Mouse (Mus musculus): ENCODE results near the gene Pcyt2. TPM values are rescaled to one million over a fixed set of nuclear protein-coding genes. Genes with fewer than 3 reads are reported as not detected.

Gene Pcyt2
- polyA plus RNA-seq, 1 experiment from 2014 or later, result 188 TPM

DNA sequence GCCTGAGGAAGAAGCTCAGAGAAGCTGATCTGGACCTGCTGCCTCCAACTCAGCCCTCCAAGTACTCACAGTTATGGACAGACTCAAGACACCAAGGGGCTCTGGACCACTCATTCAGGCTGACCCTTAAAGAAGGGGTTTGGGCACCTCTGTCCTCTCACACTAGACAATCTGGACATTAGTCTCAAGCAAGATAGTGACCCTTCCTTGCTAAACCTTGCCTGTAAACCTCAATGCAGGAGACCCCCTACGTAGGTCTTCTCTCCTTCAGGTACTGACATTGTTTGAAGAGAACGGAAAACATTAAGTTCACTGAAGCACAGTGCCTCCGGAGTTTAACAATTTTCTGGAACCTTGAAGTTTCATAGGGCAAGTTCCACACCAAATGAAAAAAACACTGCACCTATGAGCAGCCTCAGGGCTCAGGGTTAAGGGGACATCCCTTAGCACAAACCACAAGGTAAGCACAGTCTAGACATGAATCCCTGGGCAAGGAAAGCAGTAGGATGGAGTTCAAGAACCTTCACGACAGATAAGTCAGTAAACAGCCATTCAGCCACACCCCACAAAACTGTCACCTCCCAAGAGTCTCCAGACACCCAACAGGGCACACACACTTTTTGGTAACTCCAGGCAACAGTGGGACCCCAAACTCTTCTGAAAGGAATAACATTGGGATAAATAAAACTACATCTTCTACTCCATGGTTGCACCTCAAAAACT, 14.2 kb upstream of the Pcyt2 start:
- Histone ChIP-seq H3K9ac (peak overlapping the region; percentile 94), H3K4me3 (replicated peaks) (peak overlapping the region; percentile 94), H3K27ac (peak overlapping the region; percentile 95), H3K27me3 (replicated peaks) (no peaks in the 10 kb centered on the region), H3K36me3 (peaks cover 13% of the 10 kb centered on the region), H3K4me2 (peak overlapping the region; percentile 86), H3K4me1 (peaks cover 32% of the 10 kb centered on the region), H3K9me3 (no peaks in the 10 kb centered on the region)
- WGBS, result 38% methylated on average over 4 of the region's 4 CpGs
- no peak for ATAC-seq (ENCODE audit: insufficient read depth, low FRiP score, low read depth)

- H3K36me3 ChIP-seq, result peaks cover 13% of the 10 kb centered on the region
Observed at GRCm38 (mm10) chr11:120630881-120631725, 13.4 kb upstream of the Pcyt2 start.

DNA sequence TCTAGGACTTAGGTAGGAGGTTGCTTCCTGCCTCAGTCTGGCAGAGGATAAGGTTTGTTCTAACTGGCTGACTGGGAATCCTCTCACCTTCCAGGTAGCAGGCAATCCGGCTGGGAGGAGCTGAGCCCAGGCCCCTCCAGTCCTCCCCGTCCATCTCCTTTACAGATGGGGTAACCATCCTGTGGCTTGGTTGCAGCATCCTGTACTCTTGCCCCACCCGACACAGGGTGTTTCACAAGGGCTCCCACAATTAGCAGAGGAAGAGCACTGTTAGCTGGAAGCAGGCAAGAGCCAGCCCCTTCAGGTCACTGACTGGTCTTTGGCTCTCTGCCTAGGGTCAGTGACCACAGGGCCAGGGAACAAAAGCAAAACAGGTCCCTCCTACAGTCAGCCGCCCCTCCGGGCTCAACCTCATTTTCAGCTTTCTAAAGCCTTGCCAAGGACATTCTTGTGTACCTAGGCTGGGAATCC, 12.7 kb upstream of the Pcyt2 start:
- peak overlapping the region; percentile 86 for H3K4me2 ChIP-seq
- 49% methylated on average over 5 of the region's 5 CpGs for WGBS
- H3K9ac ChIP-seq, result peak overlapping the region; percentile 7; the same call in 1 of the 2 replicates
- no peaks in the 10 kb centered on the region for H3K27me3 ChIP-seq (replicated peaks)
- peak overlapping the region; percentile 25 for H3K4me3 ChIP-seq (replicated peaks)
- peaks cover 39% of the 10 kb centered on the region for H3K4me1 ChIP-seq
- peak overlapping the region; percentile 95 for H3K27ac ChIP-seq
- H3K36me3 ChIP-seq, result peaks cover 13% of the 10 kb centered on the region
- ATAC-seq (ENCODE audit: insufficient read depth, low FRiP score, low read depth), result no peak
- no peaks in the 10 kb centered on the region for H3K9me3 ChIP-seq

More at GRCm38 (mm10) chr11:120630881-120631725, 13.4 kb upstream of the Pcyt2 start:
- peak overlapping the region; percentile 86 for H3K4me2 ChIP-seq
- no peaks in the 10 kb centered on the region for H3K9me3 ChIP-seq
- peak overlapping the region; percentile 95 for H3K27ac ChIP-seq
- no peaks in the 10 kb centered on the region for H3K27me3 ChIP-seq (replicated peaks)
- ATAC-seq (ENCODE audit: insufficient read depth, low FRiP score, low read depth), result no peak
- 21% methylated on average over 7 of the region's 7 CpGs for WGBS
- H3K4me3 ChIP-seq (replicated peaks), result peak overlapping the region; percentile 94
- peaks cover 36% of the 10 kb centered on the region for H3K4me1 ChIP-seq
- 0 out of 2 replicates have a peak overlapping the region, but pooled peaks have one; percentile 7 for H3K9ac ChIP-seq

- ATAC-seq (ENCODE audit: insufficient read depth, low FRiP score, low read depth), result peak; percentile 33; the same call in 1 of the 2 replicates
- H3K9ac ChIP-seq, result peak overlapping the region; percentile 7; the same call in 1 of the 2 replicates
- H3K4me2 ChIP-seq, result peak overlapping the region; percentile 86
- WGBS, result 47% methylated on average over 7 of the region's 7 CpGs
- peaks cover 43% of the 10 kb centered on the region for H3K4me1 ChIP-seq
- no peaks in the 10 kb centered on the region for H3K9me3 ChIP-seq
- H3K27ac ChIP-seq, result peak overlapping the region; percentile 95
- peaks cover 13% of the 10 kb centered on the region for H3K36me3 ChIP-seq
- H3K27me3 ChIP-seq (replicated peaks), result no peaks in the 10 kb centered on the region
- peak overlapping the region; percentile 25 for H3K4me3 ChIP-seq (replicated peaks)
Observed at GRCm38 (mm10) chr11:120629911-120630310, 12.2 kb upstream of the Pcyt2 start.

DNA sequence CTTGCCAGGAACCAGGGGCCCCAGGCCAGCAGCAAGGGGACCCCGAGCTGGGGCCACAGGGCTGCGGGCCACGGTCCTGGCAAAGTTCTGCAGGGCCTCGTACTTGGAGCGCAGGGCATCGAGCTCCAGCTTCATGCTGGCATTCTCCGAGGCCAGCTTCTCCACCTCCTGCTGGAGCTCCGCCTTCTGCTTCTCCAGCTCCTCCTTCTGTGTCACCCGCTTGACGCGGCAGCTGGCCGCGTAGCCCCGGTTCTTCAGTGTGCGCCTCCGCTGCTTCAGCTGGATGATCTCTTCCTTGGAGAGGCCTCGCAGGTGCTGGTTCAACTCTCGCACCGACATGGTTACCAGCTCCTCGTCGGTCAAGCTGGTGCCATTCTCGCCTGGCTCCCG, 11.6 kb upstream of the Pcyt2 start:
- no peak for ATAC-seq (ENCODE audit: insufficient read depth, low FRiP score, low read depth)
- Histone ChIP-seq H3K27ac (peak overlapping the region; percentile 95), H3K9ac (no peak overlapping the region), H3K4me1 (peaks cover 43% of the 10 kb centered on the region), H3K9me3 (no peaks in the 10 kb centered on the region), H3K4me3 (replicated peaks) (peak overlapping the region; percentile 25; the same call in 1 of the 2 replicates), H3K36me3 (peaks cover 13% of the 10 kb centered on the region), H3K4me2 (peak overlapping the region; percentile 86), H3K27me3 (replicated peaks) (no peaks in the 10 kb centered on the region)
- WGBS, result 64% methylated on average over 23 of the region's 23 CpGs

DNA sequence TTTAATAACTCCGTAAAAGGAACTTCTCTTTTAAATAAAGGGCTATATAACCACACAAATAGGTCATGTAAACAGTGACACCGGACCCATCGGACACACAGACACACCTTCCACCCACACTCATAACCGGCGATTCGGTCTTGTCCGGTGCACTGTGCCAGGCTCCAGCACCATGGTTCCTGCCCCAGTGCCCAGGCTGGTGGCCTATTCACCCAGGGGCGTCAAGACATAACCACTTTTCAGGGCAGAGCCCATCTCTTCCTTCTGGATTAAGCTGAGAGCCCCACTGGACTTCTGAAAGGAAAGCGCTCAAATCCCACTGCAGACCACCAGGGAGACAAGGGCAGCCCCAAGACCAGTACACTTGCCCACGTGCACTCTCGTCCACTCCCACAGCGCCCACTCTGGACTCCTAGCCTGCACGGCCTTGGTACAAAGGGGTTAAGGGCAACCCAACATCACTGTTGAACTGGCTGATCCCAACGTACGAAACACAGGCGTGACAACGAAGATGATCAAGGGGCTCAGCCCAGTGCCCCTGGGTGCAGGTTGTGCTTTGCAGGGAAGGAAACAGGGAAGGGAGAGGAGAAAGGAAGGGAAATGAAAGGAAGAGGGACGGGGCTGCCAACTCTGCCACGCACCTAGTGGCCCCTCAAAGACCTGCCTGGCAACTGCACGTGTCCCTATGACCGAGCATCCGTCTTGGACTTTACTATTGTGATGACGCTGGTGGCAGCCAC, 11.0 kb upstream of the Pcyt2 start:
- H3K27me3 ChIP-seq (replicated peaks), result no peaks in the 10 kb centered on the region
- no peak overlapping the region for H3K27ac ChIP-seq
- peak overlapping the region; percentile 25; the same call in 1 of the 2 replicates for H3K4me3 ChIP-seq (replicated peaks)
- H3K9ac ChIP-seq, result no peak overlapping the region
- H3K36me3 ChIP-seq, result peaks cover 13% of the 10 kb centered on the region
- peaks cover 45% of the 10 kb centered on the region for H3K4me1 ChIP-seq
- 90% methylated on average over 23 of the region's 23 CpGs for WGBS
- ATAC-seq (ENCODE audit: insufficient read depth, low FRiP score, low read depth), result no peak
- H3K4me2 ChIP-seq, result peak overlapping the region; percentile 86; the same call in 1 of the 2 replicates
- no peaks in the 10 kb centered on the region for H3K9me3 ChIP-seq

DNA sequence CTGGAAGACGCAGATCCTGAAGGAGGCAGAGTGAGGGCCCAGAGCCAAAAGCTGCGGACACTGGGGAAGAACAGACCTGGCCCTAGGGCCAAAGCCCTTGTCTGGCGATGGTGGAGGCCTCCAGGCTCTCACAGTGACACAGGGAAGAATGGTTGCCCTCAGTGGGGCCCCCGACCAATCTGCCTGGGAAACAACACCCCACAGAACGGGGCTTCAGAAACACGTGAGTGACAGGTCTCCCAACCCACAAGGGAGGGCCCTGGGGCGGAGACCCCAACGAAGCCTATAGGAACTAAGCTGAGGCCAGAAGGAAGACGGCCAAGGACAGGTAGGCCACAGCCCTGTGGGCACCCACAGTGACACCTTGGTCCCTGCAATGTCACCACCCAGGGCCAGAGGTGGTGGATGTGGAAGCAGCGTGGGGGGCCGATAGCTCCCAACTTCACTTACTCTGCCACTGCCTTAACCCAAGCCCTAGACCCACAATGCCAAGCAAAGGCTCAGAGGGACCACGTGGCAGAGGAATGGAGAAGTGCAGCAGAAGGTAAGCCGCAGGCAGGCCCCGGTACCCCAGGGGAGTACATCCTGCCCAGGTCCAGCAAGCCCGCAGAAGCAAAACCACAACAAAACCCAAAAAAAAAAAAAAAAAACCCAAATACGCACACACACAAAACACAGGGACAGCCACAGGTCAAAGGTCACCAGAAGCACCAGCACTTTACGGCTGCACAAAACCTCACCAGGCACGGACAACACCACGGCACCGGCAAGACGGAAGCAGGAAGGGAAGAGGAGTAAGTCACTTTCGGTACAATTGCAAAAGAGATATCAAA, 9.9 kb upstream of the Pcyt2 start:
- peaks cover 45% of the 10 kb centered on the region for H3K4me1 ChIP-seq
- no peak overlapping the region for H3K27ac ChIP-seq
- H3K9ac ChIP-seq, result no peak overlapping the region
- H3K36me3 ChIP-seq, result peaks cover 13% of the 10 kb centered on the region
- H3K4me3 ChIP-seq (replicated peaks), result no peak overlapping the region
- H3K27me3 ChIP-seq (replicated peaks), result no peaks in the 10 kb centered on the region
- no peak for ATAC-seq (ENCODE audit: insufficient read depth, low FRiP score, low read depth)
- no peaks in the 10 kb centered on the region for H3K9me3 ChIP-seq
- H3K4me2 ChIP-seq, result no peak overlapping the region
- 75% methylated on average over 22 of the region's 22 CpGs for WGBS

DNA sequence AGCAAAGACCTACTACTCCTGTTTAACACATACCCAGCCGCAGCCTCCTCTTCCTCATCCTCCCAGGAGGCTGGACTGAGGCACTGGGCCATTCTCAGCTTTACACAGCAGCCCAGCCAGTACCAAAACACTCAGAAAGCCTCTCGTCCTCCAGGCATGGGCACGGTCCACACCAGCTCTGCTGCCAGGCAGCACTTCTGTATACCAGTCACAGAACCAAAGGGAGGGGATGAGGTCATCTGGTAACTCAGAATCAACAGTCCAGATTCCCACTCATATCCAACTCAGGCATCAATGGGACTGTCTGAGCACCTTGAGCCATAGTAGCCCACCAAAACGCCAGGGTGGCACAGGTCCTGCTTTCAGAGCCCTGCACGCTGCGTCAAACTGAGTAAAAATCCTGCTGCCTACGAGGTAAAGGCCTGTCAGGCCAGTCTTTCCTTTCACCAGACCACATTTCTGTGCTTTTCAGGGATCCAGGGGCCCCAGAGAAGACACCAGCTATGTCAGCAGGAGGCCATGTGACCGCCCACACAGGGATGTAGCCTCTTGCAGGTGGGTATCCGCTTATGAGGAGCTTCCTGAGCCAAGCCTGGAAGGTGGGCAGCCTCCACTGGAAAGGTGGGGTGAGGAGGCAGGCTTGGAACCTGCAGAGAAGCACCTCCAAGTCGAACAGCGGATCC, 9.2 kb upstream of the Pcyt2 start:
- no peak overlapping the region for H3K4me2 ChIP-seq
- no peak overlapping the region for H3K4me3 ChIP-seq (replicated peaks)
- WGBS, result 87% methylated on average over 11 of the region's 11 CpGs
- no peak overlapping the region for H3K9ac ChIP-seq
- H3K4me1 ChIP-seq, result peaks cover 40% of the 10 kb centered on the region
- no peaks in the 10 kb centered on the region for H3K27me3 ChIP-seq (replicated peaks)
- ATAC-seq (ENCODE audit: insufficient read depth, low FRiP score, low read depth), result no peak
- no peaks in the 10 kb centered on the region for H3K9me3 ChIP-seq
- H3K27ac ChIP-seq, result no peak overlapping the region; the same call in 1 of the 2 replicates
- peaks cover 13% of the 10 kb centered on the region for H3K36me3 ChIP-seq

- H3K4me2 ChIP-seq, result peak within 1 kb of the TSS; percentile 96
- H3K4me3 ChIP-seq (replicated peaks), result peak within 1 kb of the TSS; percentile 82
- WGBS, result 14% methylated on average over 5 of the region's 5 CpGs
- H3K27me3 ChIP-seq (replicated peaks), result no peaks in the 10 kb centered on the region
- H3K36me3 ChIP-seq, result peaks cover 22% of the 10 kb centered on the region
- H3K9ac ChIP-seq, result peak within 1 kb of the TSS; percentile 87
- ATAC-seq (ENCODE audit: insufficient read depth, low FRiP score, low read depth), result peak; percentile 4; the same call in 1 of the 2 replicates
- H3K9me3 ChIP-seq, result no peaks in the 10 kb centered on the region
- H3K4me1 ChIP-seq, result peaks cover 27% of the 10 kb centered on the region
- peak within 1 kb of the TSS; percentile 88 for H3K27ac ChIP-seq
Observed at GRCm38 (mm10) chr11:120625152-120625775, 7.5 kb upstream of the Pcyt2 start, which contains the start of gene Sirt7. TSS of gene Sirt7 (minus strand) at chr11:120625240.

DNA sequence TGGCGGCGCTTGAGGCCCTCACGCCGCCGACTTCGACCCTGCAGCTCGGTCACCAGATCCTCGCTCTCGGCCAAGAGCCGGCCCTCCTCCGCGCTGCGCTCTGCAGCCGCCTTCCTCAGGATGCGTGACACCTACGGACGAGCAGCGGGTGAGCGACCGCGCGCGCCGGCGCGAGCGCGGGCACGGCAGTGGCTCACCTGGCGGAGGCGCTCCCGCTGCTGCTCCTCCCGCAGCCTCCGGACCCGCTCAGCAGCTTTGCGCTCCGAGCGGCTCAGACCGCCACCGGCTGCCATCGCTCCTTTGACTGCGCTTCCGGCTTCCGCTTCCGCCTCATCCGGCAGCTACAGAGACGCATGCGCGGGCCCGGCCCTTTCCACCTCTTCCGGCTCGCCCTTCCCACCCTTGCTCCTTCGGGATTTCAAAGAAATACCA, 7.0 kb upstream of the Pcyt2 start:
- peak; percentile 75 for ATAC-seq (ENCODE audit: insufficient read depth, low FRiP score, low read depth)
- H3K36me3 ChIP-seq, result peaks cover 27% of the 10 kb centered on the region
- H3K4me2 ChIP-seq, result peak overlapping the region; percentile 96
- no peaks in the 10 kb centered on the region for H3K27me3 ChIP-seq (replicated peaks)
- peak overlapping the region; percentile 82 for H3K4me3 ChIP-seq (replicated peaks)
- no peaks in the 10 kb centered on the region for H3K9me3 ChIP-seq
- under 1% methylated on average over 53 of the region's 53 CpGs for WGBS
- peaks cover 21% of the 10 kb centered on the region for H3K4me1 ChIP-seq
- peak overlapping the region; percentile 88 for H3K27ac ChIP-seq
- H3K9ac ChIP-seq, result peak overlapping the region; percentile 87
